In genomic region chr3:88057030-88057429, GRCm38 (mm10) we compare ENCODE assay signal across 9 mouse cellular contexts. TPM values are rescaled to one million over a fixed set of nuclear protein-coding genes. Genes with fewer than 3 reads are reported as not detected.
DNase-seq lines count a peak whose midpoint lies in the region; ATAC-seq lines count a peak whose summit lies in the region.
"Had no signal": no experiment of that assay in that cellular context is flagged by ENCODE, and none has a peak within 500 bp of the region (broad histone marks: within the 10 kb centered on the region; RNA-seq: fewer than 3 reads in every experiment).

No protein-coding gene starts in this region.

- no peak overlapping the region for H3K27ac ChIP-seq in liver, embryonic 11.5 days (ENCODE audit: low read depth, low read length)
- no peak overlapping the region for H3K27ac ChIP-seq in forebrain, embryonic 14.5 days (ENCODE audit: low read depth, low read length)
- no peak overlapping the region for H3K27ac ChIP-seq in limb, embryonic 15.5 days
- H3K27ac ChIP-seq in stomach, embryonic 14.5 days (ENCODE audit: low read length): no peak overlapping the region

- H3K9ac ChIP-seq in liver, embryonic 11.5 days (ENCODE audit: low read depth, low read length): peak overlapping the region; percentile 76; the same call in 1 of the 2 replicates
- H3K9ac ChIP-seq in forebrain, embryonic 14.5 days (ENCODE audit: low read length): no peak overlapping the region; the same call in 1 of the 2 replicates
- H3K9ac ChIP-seq in limb, embryonic 15.5 days: 0 out of 2 replicates have a peak overlapping the region, but pooled peaks have one; percentile 76
- H3K9ac ChIP-seq in stomach, embryonic 14.5 days (replicated peaks; ENCODE audit: low read depth, low read length): no peak overlapping the region

- intact Hi-C loops in left cerebral cortex, postnatal 36 days (cut with DNase I): no loop called here

- DNase-seq in liver, embryonic 11.5 days (ENCODE audit: low spot score): no peak
- no peak for DNase-seq in liver
- DNase-seq in forebrain, embryonic 14.5 days (ENCODE audit: low spot score): no peak
- no peak for DNase-seq in frontal cortex, postnatal 10 days (ENCODE audit: low spot score in 2 of 2)
- DNase-seq in left cerebral cortex, postnatal 36 days (ENCODE audit: low spot score in 2 of 2): no peak
- DNase-seq: spleen, adult 18-20 months had no signal

- 88% methylated on average over 6 of the region's 6 CpGs for WGBS in liver, embryonic 11.5 days
- WGBS in forebrain, embryonic 14.5 days: 96% methylated on average over 6 of the region's 6 CpGs
- WGBS in limb, embryonic 15.5 days: 87% methylated on average over 6 of the region's 6 CpGs
- 89% methylated on average over 6 of the region's 6 CpGs for WGBS in stomach, embryonic 14.5 days

- H3K27me3 ChIP-seq in liver, embryonic 11.5 days (replicated peaks; ENCODE audit: control insufficient read depth, insufficient read depth, low read length): no peaks in the 10 kb centered on the region
- H3K27me3 ChIP-seq in forebrain, embryonic 14.5 days (replicated peaks; ENCODE audit: control insufficient read depth, insufficient read depth, low read length): no peaks in the 10 kb centered on the region
- H3K27me3 ChIP-seq in limb, embryonic 15.5 days: no peaks in the 10 kb centered on the region
- H3K27me3 ChIP-seq in stomach, embryonic 14.5 days (ENCODE audit: control insufficient read depth, insufficient read depth, low read length): no peaks in the 10 kb centered on the region

- H3K4me2 ChIP-seq in liver, embryonic 11.5 days: peak overlapping the region; percentile 89
- H3K4me2 ChIP-seq in forebrain, embryonic 14.5 days (ENCODE audit: low read length): peak overlapping the region; percentile 96
- peak overlapping the region; percentile 79; the same call in 1 of the 2 replicates for H3K4me2 ChIP-seq in limb, embryonic 15.5 days
- peak overlapping the region; percentile 86; the same call in 1 of the 2 replicates for H3K4me2 ChIP-seq in stomach, embryonic 14.5 days (replicated peaks; ENCODE audit: low read depth, low read length)

- peaks cover 28% of the 10 kb centered on the region for H3K36me3 ChIP-seq in liver, embryonic 11.5 days (ENCODE audit: control insufficient read depth, insufficient read depth, low read length)
- peaks cover 37% of the 10 kb centered on the region for H3K36me3 ChIP-seq in forebrain, embryonic 14.5 days (ENCODE audit: control insufficient read depth, insufficient read depth, low read length)
- H3K36me3 ChIP-seq in limb, embryonic 15.5 days: peaks cover 51% of the 10 kb centered on the region
- peaks cover 26% of the 10 kb centered on the region for H3K36me3 ChIP-seq in stomach, embryonic 14.5 days (ENCODE audit: control insufficient read depth, insufficient read depth, low read length)

- H3K4me1 ChIP-seq in liver, embryonic 11.5 days (replicated peaks; ENCODE audit: control insufficient read depth, insufficient read depth, low read length): peaks cover 8% of the 10 kb centered on the region; the same call in 1 of the 2 replicates
- H3K4me1 ChIP-seq in forebrain, embryonic 14.5 days (ENCODE audit: control insufficient read depth, insufficient read depth, low read length): peaks cover 7% of the 10 kb centered on the region; the same call in 1 of the 2 replicates
- H3K4me1 ChIP-seq in limb, embryonic 15.5 days: peaks cover 18% of the 10 kb centered on the region
- H3K4me1 ChIP-seq in stomach, embryonic 14.5 days (ENCODE audit: control insufficient read depth, insufficient read depth, low read length): peaks cover 8% of the 10 kb centered on the region; the same call in 1 of the 2 replicates

- no peaks in the 10 kb centered on the region for H3K9me3 ChIP-seq in liver, embryonic 11.5 days (ENCODE audit: control insufficient read depth, low read length)
- no peaks in the 10 kb centered on the region for H3K9me3 ChIP-seq in forebrain, embryonic 14.5 days (replicated peaks; ENCODE audit: control insufficient read depth, low read length)
- no peaks in the 10 kb centered on the region for H3K9me3 ChIP-seq in limb, embryonic 15.5 days
- H3K9me3 ChIP-seq in stomach, embryonic 14.5 days (ENCODE audit: control insufficient read depth, low read depth, low read length): no peaks in the 10 kb centered on the region

- peak overlapping the region; percentile 80 for H3K4me3 ChIP-seq in liver, embryonic 11.5 days (ENCODE audit: low read depth, low read length)
- no peak overlapping the region; the same call in 1 of the 2 replicates for H3K4me3 ChIP-seq in forebrain, embryonic 14.5 days (ENCODE audit: low read depth, low read length)
- H3K4me3 ChIP-seq in limb, embryonic 15.5 days: peak overlapping the region; percentile 86
- 0 out of 2 replicates have a peak overlapping the region, but pooled peaks have one; percentile 95 for H3K4me3 ChIP-seq in stomach, embryonic 14.5 days (ENCODE audit: low read depth, low read length)

- no peak for ATAC-seq in liver, embryonic 11.5 days (replicated peaks; ENCODE audit: low FRiP score)
- no peak for ATAC-seq in forebrain, embryonic 14.5 days
- no peak for ATAC-seq in limb, embryonic 15.5 days (ENCODE audit: insufficient number of reproducible peaks, low FRiP score, low TSS enrichment, low read depth)
- ATAC-seq in stomach, embryonic 14.5 days (ENCODE audit: insufficient number of reproducible peaks, insufficient read depth, low FRiP score, low read depth): no peak

RNA-seq across cellular contexts. Expression of gene Naxe, which starts 1.3 kb away (rescaled TPM):
- polyA plus RNA-seq in liver, embryonic 11.5 days (2014; fragmentation: Nextera tagmentation; extraction: Ambion mirVana): 98.7 and 106 TPM in 2 replicates
- polyA plus RNA-seq in forebrain, embryonic 14.5 days (2014; fragmentation: Nextera tagmentation; extraction: Ambion mirVana): 171 and 192 TPM in 2 replicates
- polyA plus RNA-seq in limb, embryonic 15.5 days (2015; fragmentation: Nextera tagmentation; extraction: Ambion mirVana): 184 and 193 TPM in 2 replicates
- polyA plus RNA-seq in stomach, embryonic 14.5 days (2014; fragmentation: Nextera tagmentation; extraction: Ambion mirVana): 182 and 196 TPM in 2 replicates
- total RNA-seq in left cerebral cortex, postnatal 36 days (2021): 10 to 100 TPM; 61.7 to 74.4 TPM

RNA-seq across cellular contexts. Expression of gene Gpatch4, which starts 14.1 kb away (rescaled TPM):
- polyA plus RNA-seq in liver, embryonic 11.5 days (2014; fragmentation: Nextera tagmentation; extraction: Ambion mirVana): 60.6 and 60.7 TPM in 2 replicates
- polyA plus RNA-seq in forebrain, embryonic 14.5 days (2014; fragmentation: Nextera tagmentation; extraction: Ambion mirVana): 22.9 and 25.2 TPM in 2 replicates
- 29.4 and 32.6 TPM in 2 replicates for polyA plus RNA-seq in limb, embryonic 15.5 days (2015; fragmentation: Nextera tagmentation; extraction: Ambion mirVana)
- 33.7 and 36.0 TPM in 2 replicates for polyA plus RNA-seq in stomach, embryonic 14.5 days (2014; fragmentation: Nextera tagmentation; extraction: Ambion mirVana)
- total RNA-seq in left cerebral cortex, postnatal 36 days (2021): 10 to 100 TPM; 14.9 to 17.5 TPM

RNA-seq across cellular contexts. Expression of gene Ttc24, which starts 21.1 kb away (rescaled TPM):
- polyA plus RNA-seq in liver, embryonic 11.5 days (2014; fragmentation: Nextera tagmentation; extraction: Ambion mirVana): not detected in 2 replicates
- polyA plus RNA-seq in forebrain, embryonic 14.5 days (2014; fragmentation: Nextera tagmentation; extraction: Ambion mirVana): not detected in 2 replicates
- polyA plus RNA-seq in limb, embryonic 15.5 days (2015; fragmentation: Nextera tagmentation; extraction: Ambion mirVana): not detected in 2 replicates
- polyA plus RNA-seq in stomach, embryonic 14.5 days (2014; fragmentation: Nextera tagmentation; extraction: Ambion mirVana): not detected in 2 replicates
- total RNA-seq in left cerebral cortex, postnatal 36 days (2021): not detected
- polyA plus RNA-seq: kidney, embryonic 16.5 days had no signal

RNA-seq across cellular contexts. Expression of gene Iqgap3, which starts 24.7 kb away (rescaled TPM):
- polyA plus RNA-seq in liver, embryonic 11.5 days (2014; fragmentation: Nextera tagmentation; extraction: Ambion mirVana): 16.8 and 19.1 TPM in 2 replicates
- polyA plus RNA-seq in forebrain, embryonic 14.5 days (2014; fragmentation: Nextera tagmentation; extraction: Ambion mirVana): 7.6 and 8.1 TPM in 2 replicates
- 17.6 and 17.8 TPM in 2 replicates for polyA plus RNA-seq in limb, embryonic 15.5 days (2015; fragmentation: Nextera tagmentation; extraction: Ambion mirVana)
- 19.8 and 21.0 TPM in 2 replicates for polyA plus RNA-seq in stomach, embryonic 14.5 days (2014; fragmentation: Nextera tagmentation; extraction: Ambion mirVana)
- 1 to 10 TPM in 1 of 2 experiments, under 1 TPM in 1; 0.23 to 1.1 TPM for total RNA-seq in left cerebral cortex, postnatal 36 days (2021)

RNA-seq across cellular contexts. Expression of gene Hapln2, which starts 29.6 kb away (rescaled TPM):
- polyA plus RNA-seq in liver, embryonic 11.5 days (2014; fragmentation: Nextera tagmentation; extraction: Ambion mirVana): not detected in 2 replicates
- polyA plus RNA-seq in forebrain, embryonic 14.5 days (2014; fragmentation: Nextera tagmentation; extraction: Ambion mirVana): 0.52 TPM in 1 of 2 replicates, not detected in the other
- not detected in 2 replicates for polyA plus RNA-seq in limb, embryonic 15.5 days (2015; fragmentation: Nextera tagmentation; extraction: Ambion mirVana)
- polyA plus RNA-seq in stomach, embryonic 14.5 days (2014; fragmentation: Nextera tagmentation; extraction: Ambion mirVana): 0.26 TPM in 1 of 2 replicates, not detected in the other
- total RNA-seq in left cerebral cortex, postnatal 36 days (2021): 10 to 100 TPM; 14.5 to 15.4 TPM

Comparison
In these comparisons a context has a peak if more than half of its experiments do, and no peak if none do; other contexts are left out.
1. H3K9ac ChIP-seq: peak in liver, embryonic 11.5 days (single experiment) and limb, embryonic 15.5 days (single experiment); none in forebrain, embryonic 14.5 days (single experiment) and stomach, embryonic 14.5 days (single experiment).
2. Peak in every context shown above with its lines, with median percentiles within 50 percentile points of each other: H3K4me2 ChIP-seq.